Mouse (Mus musculus): ENCODE results near the gene Olfr16. TPM values are rescaled to one million over a fixed set of nuclear protein-coding genes. Genes with fewer than 3 reads are reported as not detected.

Olfr16 gene
- total RNA-seq (2015; ENCODE audit: low replicate concordance) (not detected in 2 replicates), total RNA-seq (2017; ENCODE audit: low replicate concordance) (not detected in 2 replicates)

DNA sequence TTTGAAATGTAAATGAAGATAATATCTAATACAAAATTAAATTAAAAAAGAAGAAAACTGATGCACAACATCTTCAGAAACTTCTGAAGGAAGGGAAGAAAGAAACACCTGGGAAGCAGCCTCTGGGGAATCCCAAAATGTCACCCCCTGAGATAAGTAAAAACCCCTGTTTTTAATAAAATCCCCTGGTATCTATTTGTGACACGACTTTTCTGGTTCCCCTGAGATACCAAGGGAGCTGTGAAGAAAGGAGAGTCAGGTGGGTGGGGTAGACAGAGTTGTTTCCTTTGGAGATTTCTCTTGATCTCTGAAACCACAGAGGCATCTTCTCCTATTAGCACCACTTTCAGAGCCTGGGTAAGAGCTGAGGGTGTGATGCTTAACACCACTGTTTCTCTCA lies at the start of gene Olfr16:
Gene Olfr16, plus strand, starts transcription at position 250 of the 400 bp plus-strand sequence.
- no peak for ATAC-seq (replicated peaks; ENCODE audit: low FRiP score, poor library complexity, severe bottlenecking)

DNA sequence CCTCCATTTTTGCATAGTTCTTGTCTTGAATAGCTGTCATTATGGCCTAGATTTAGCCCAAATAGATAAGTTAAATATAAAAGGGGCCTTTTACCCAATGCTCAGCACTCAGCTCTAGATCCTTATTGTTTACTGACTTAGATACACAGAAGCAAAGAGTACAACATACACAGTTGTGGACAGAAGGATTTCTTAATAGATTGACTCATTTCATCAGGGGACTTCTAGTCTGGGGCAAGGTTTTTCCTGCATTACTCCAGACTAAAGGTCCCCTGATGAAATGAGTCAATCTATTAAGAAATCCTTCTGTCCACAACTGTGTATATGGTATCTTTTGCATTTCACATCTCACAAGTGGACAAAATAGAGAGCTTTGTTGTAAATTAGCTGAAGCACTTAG lies 46.9 kb upstream of the Olfr16 start:
- no peak for ATAC-seq (replicated peaks; ENCODE audit: low FRiP score, poor library complexity, severe bottlenecking)

DNA sequence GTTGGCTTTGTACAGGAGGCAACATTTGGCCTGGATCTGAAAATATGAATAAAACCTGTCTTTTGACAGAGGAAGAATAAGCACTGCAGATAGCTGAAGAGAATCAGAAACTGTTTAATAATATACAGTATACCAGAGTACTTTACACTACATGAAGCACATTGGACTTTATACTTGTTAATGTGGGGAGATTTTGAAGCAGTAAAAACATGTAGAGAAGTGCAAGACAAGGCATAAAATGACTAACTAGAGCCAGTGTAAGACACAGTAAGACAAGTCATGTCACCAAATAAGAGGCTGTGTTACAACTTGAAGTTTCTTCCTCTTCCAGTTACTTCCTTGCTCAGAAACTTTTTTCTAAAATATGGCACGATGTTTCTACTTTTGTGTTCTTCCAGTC lies 33.1 kb upstream of the Olfr16 start:
- no peak for ATAC-seq (replicated peaks; ENCODE audit: low FRiP score, poor library complexity, severe bottlenecking)

GRCm38 (mm10) chr1:172918450-172918849 lies 31.8 kb upstream of the Olfr16 start:
- ATAC-seq (replicated peaks; ENCODE audit: low FRiP score, poor library complexity, severe bottlenecking) = no peak

DNA sequence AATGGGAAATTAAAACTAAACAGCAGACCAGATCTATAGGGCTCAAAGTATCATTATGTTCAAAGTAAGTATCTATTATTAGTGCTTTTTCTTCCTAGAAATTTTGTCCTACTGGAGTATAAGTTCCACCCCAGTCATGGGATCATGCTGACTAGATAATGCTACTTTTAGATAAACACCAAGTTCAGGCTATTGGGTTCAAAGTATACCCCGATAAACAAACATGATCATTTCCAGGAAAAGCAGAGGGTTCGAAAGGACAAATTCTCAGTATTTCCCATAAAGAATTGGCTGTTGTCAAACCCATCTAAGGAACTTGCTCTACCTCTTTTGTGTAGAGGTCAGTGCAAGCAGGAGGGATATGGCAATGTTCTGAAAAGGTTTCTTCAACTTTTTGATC lies 18.0 kb upstream of the Olfr16 start:
- ATAC-seq (replicated peaks; ENCODE audit: low FRiP score, poor library complexity, severe bottlenecking) = no peak

DNA sequence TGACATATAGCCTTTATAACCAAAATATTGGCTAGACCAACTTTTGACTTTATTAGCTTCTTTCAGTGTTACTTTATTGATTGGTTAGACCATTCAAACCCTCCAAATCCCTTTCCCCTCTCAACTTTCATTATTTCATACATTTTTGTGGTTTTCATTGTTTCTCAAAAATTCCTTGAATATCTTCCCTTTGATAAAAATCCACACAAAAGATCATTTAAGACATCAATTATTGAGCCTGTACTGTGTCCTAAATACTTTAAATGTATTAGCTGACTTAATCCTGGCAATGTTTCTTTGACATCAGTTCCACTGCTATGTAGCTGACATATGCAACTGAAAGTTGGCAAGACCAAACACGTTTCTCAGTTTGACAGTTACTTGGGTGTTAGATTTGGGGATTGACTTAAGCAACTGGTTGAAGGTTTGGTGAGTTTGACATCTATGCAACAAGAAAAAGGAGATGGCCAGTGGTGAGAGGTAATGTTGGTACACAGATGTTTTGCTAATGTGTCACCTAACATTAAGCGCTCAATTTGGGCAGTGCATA lies 1.0 kb downstream of the Olfr16 start:
- ATAC-seq (replicated peaks; ENCODE audit: low FRiP score, poor library complexity, severe bottlenecking) = no peak

DNA sequence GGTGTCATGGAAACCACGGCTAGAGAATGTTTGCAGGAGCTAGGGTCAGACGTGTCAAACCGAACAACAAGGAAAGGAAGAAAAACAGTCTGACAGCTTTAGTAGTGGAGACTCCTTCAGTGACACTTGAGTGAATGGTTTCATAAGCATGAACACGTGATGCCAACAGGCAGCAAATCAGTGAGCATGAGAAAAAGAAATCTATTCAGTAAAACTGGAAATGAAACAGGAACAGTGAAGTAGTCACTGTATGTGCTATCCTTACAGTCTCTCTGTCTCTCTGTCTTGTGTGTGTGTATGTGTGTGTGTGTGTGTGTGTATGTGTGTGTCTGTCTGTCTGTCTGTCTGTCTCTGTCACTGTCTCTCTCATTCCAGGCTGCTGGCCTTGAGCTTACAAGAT lies 5.2 kb downstream of the Olfr16 start:
- no peak for ATAC-seq (replicated peaks; ENCODE audit: low FRiP score, poor library complexity, severe bottlenecking)

GRCm38 (mm10) chr1:172960452-172960851 lies 10.2 kb downstream of the Olfr16 start:
- no peak for ATAC-seq (replicated peaks; ENCODE audit: low FRiP score, poor library complexity, severe bottlenecking)

DNA sequence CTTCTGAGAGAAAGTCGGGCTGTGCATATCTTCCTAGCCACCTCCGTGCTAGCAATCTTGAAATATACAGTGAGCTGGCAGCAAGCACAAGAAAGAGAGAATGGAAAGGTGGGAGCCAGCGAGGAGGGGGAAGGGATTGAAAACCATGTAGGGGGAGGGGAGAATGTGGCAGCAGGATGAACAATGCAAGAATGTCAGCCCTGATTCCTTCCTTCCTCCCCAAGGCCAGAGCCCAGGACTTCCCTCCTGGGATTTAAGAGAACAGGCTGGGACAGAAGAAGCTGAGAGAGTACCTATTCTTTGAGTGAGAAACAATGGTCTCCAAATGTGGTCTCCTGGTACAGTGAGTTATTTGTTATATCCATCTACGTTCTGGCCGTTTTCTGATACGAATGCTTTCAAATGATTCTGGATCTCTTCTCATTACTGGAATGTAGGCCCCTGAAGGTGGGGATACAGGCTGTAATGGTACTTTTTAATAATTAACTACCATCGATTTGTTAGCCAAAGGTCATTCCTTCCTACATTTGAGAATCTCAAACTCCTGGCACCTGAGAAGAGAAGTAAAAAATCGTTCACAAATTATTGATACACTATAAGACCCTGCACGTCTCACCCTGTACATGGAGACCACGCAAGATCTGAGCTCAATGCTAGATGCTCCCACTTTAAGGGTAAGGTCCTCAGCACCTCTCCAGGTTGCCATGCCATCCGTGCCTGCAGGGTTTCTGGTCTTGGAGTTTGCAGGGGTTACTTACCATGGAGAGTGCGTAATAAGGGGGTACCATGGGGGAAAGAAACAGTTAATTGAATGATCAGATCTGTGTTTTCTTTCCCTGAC lies 39.8 kb downstream of the Olfr16 start:
- ATAC-seq (replicated peaks; ENCODE audit: low FRiP score, poor library complexity, severe bottlenecking) = no peak

- ATAC-seq (replicated peaks; ENCODE audit: low FRiP score, poor library complexity, severe bottlenecking) = no peak
Observed at GRCm38 (mm10) chr1:172990635-172991009, 40.4 kb downstream of the Olfr16 start.

Other genes with a start within 250 kb of the Olfr16 start
- gene Apcs, start 55.4 kb upstream of the Olfr16 start, total RNA-seq (2015; ENCODE audit: low replicate concordance) = not detected in 2 replicates
- not detected in 2 replicates for gene Apcs, start 55.4 kb upstream of the Olfr16 start, total RNA-seq (2017; ENCODE audit: low replicate concordance)
- gene Olfr1408, start 187.0 kb downstream of the Olfr16 start, total RNA-seq (2015; ENCODE audit: low replicate concordance) = not detected in 2 replicates
- not detected in 2 replicates for gene Olfr1408, start 187.0 kb downstream of the Olfr16 start, total RNA-seq (2017; ENCODE audit: low replicate concordance)
- not detected in 2 replicates for gene Olfr1406, start 240.2 kb downstream of the Olfr16 start, total RNA-seq (2015; ENCODE audit: low replicate concordance)
- gene Olfr1406, start 240.2 kb downstream of the Olfr16 start, total RNA-seq (2017; ENCODE audit: low replicate concordance) = not detected in 2 replicates
- not detected in 2 replicates for gene Olfr218, start 247.4 kb downstream of the Olfr16 start, total RNA-seq (2015; ENCODE audit: low replicate concordance)
- not detected in 2 replicates for gene Olfr218, start 247.4 kb downstream of the Olfr16 start, total RNA-seq (2017; ENCODE audit: low replicate concordance)